Mouse (Mus musculus): Measurements from ENCODE around the gene Numbl. TPM values are rescaled to one million over a fixed set of nuclear protein-coding genes. Genes with fewer than 3 reads are reported as not detected.
A peak's percentile ranks its signal among the peaks of the same experiment; 100 is the strongest.

Gene Numbl
- polyA plus RNA-seq, 1 experiment from 2014 or later: 22.9 TPM

- H3K9ac ChIP-seq (ENCODE audit: low read length): no peak overlapping the region
- 0 out of 2 replicates have a peak, but pooled peaks cover 5% of the 10 kb centered on the region for H3K36me3 ChIP-seq (ENCODE audit: control insufficient read depth, insufficient read depth, low read length)
- H3K27ac ChIP-seq (ENCODE audit: low read depth, low read length): no peak overlapping the region
- ATAC-seq: no peak
- no peaks in the 10 kb centered on the region for H3K27me3 ChIP-seq (replicated peaks; ENCODE audit: control insufficient read depth, insufficient read depth, low read length)
- DNase-seq (ENCODE audit: low spot score): no peak
- no peak overlapping the region for H3K4me2 ChIP-seq (ENCODE audit: low read length)
- no peak overlapping the region for H3K4me3 ChIP-seq (ENCODE audit: low read depth, low read length)
- H3K9me3 ChIP-seq (replicated peaks; ENCODE audit: control insufficient read depth, low read length): no peaks in the 10 kb centered on the region
- 91% methylated on average over 22 of the region's 22 CpGs for WGBS
- peaks cover 3% of the 10 kb centered on the region; the same call in 1 of the 2 replicates for H3K4me1 ChIP-seq (ENCODE audit: control insufficient read depth, insufficient read depth, low read length)
These were observed 61.2 kb downstream of the Numbl start for GRCm38 (mm10) chr7:27319411-27319810.

- 25% methylated on average over 13 of the region's 13 CpGs for WGBS
- Histone ChIP-seq H3K27ac (ENCODE audit: low read depth, low read length) (no peak overlapping the region), H3K27me3 (replicated peaks; ENCODE audit: control insufficient read depth, insufficient read depth, low read length) (peaks cover 20% of the 10 kb centered on the region)
These were observed 64.1 kb downstream of the Numbl start for GRCm38 (mm10) chr7:27322291-27322690.

GRCm38 (mm10) chr7:27323001-27323400 lies 64.8 kb downstream of the Numbl start:
- 0 out of 2 replicates have a peak, but pooled peaks cover 5% of the 10 kb centered on the region for H3K36me3 ChIP-seq (ENCODE audit: control insufficient read depth, insufficient read depth, low read length)
- H3K4me1 ChIP-seq (ENCODE audit: control insufficient read depth, insufficient read depth, low read length): peaks cover 6% of the 10 kb centered on the region; the same call in 1 of the 2 replicates
- WGBS: 88% methylated on average over 5 of the region's 5 CpGs
- no peak overlapping the region for H3K4me2 ChIP-seq (ENCODE audit: low read length)
- no peak for ATAC-seq
- DNase-seq (ENCODE audit: low spot score): no peak
- H3K27me3 ChIP-seq (replicated peaks; ENCODE audit: control insufficient read depth, insufficient read depth, low read length): peaks cover 28% of the 10 kb centered on the region
- no peaks in the 10 kb centered on the region for H3K9me3 ChIP-seq (replicated peaks; ENCODE audit: control insufficient read depth, low read length)
- H3K9ac ChIP-seq (ENCODE audit: low read length): no peak overlapping the region
- H3K4me3 ChIP-seq (ENCODE audit: low read depth, low read length): no peak overlapping the region
- no peak overlapping the region for H3K27ac ChIP-seq (ENCODE audit: low read depth, low read length)

More at GRCm38 (mm10) chr7:27322291-27322690, 64.1 kb downstream of the Numbl start:
- Histone ChIP-seq H3K36me3 (ENCODE audit: control insufficient read depth, insufficient read depth, low read length) (0 out of 2 replicates have a peak, but pooled peaks cover 5% of the 10 kb centered on the region), H3K4me3 (ENCODE audit: low read depth, low read length) (no peak overlapping the region), H3K9ac (ENCODE audit: low read length) (no peak overlapping the region), H3K4me2 (ENCODE audit: low read length) (no peak overlapping the region), H3K9me3 (replicated peaks; ENCODE audit: control insufficient read depth, low read length) (no peaks in the 10 kb centered on the region), H3K4me1 (ENCODE audit: control insufficient read depth, insufficient read depth, low read length) (peaks cover 6% of the 10 kb centered on the region; the same call in 1 of the 2 replicates)
- ATAC-seq: no peak
- DNase-seq (ENCODE audit: low spot score): no peak

GRCm38 (mm10) chr7:27324161-27324560 lies 65.9 kb downstream of the Numbl start:
- 96% methylated on average over 11 of the region's 11 CpGs for WGBS
- peaks cover 39% of the 10 kb centered on the region for H3K27me3 ChIP-seq (replicated peaks; ENCODE audit: control insufficient read depth, insufficient read depth, low read length)

GRCm38 (mm10) chr7:27324928-27325327 lies 66.7 kb downstream of the Numbl start:
- DNase-seq (ENCODE audit: low spot score): no peak
- Histone ChIP-seq H3K4me1 (ENCODE audit: control insufficient read depth, insufficient read depth, low read length) (peaks cover 6% of the 10 kb centered on the region; the same call in 1 of the 2 replicates), H3K36me3 (ENCODE audit: control insufficient read depth, insufficient read depth, low read length) (0 out of 2 replicates have a peak, but pooled peaks cover 4% of the 10 kb centered on the region), H3K9me3 (replicated peaks; ENCODE audit: control insufficient read depth, low read length) (no peaks in the 10 kb centered on the region), H3K27ac (ENCODE audit: low read depth, low read length) (no peak overlapping the region), H3K4me2 (ENCODE audit: low read length) (no peak overlapping the region), H3K9ac (ENCODE audit: low read length) (no peak overlapping the region), H3K4me3 (ENCODE audit: low read depth, low read length) (no peak overlapping the region), H3K27me3 (replicated peaks; ENCODE audit: control insufficient read depth, insufficient read depth, low read length) (peaks cover 46% of the 10 kb centered on the region)
- WGBS: 59% methylated on average over 18 of the region's 20 CpGs
- no peak for ATAC-seq

More at GRCm38 (mm10) chr7:27324161-27324560, 65.9 kb downstream of the Numbl start:
- Histone ChIP-seq H3K4me1 (ENCODE audit: control insufficient read depth, insufficient read depth, low read length) (peaks cover 6% of the 10 kb centered on the region; the same call in 1 of the 2 replicates), H3K27ac (ENCODE audit: low read depth, low read length) (no peak overlapping the region), H3K9me3 (replicated peaks; ENCODE audit: control insufficient read depth, low read length) (no peaks in the 10 kb centered on the region), H3K4me2 (ENCODE audit: low read length) (no peak overlapping the region), H3K9ac (ENCODE audit: low read length) (no peak overlapping the region), H3K4me3 (ENCODE audit: low read depth, low read length) (no peak overlapping the region), H3K36me3 (ENCODE audit: control insufficient read depth, insufficient read depth, low read length) (0 out of 2 replicates have a peak, but pooled peaks cover 7% of the 10 kb centered on the region)
- DNase-seq (ENCODE audit: low spot score) (no peak), ATAC-seq (no peak)

- H3K4me1 ChIP-seq (ENCODE audit: control insufficient read depth, insufficient read depth, low read length): peaks cover 6% of the 10 kb centered on the region
- H3K27ac ChIP-seq (ENCODE audit: low read depth, low read length): no peak overlapping the region
- H3K27me3 ChIP-seq (replicated peaks; ENCODE audit: control insufficient read depth, insufficient read depth, low read length): peaks cover 53% of the 10 kb centered on the region
- ATAC-seq: no peak
- peak overlapping the region; percentile 19; the same call in 1 of the 2 replicates for H3K4me3 ChIP-seq (ENCODE audit: low read depth, low read length)
- H3K36me3 ChIP-seq (ENCODE audit: control insufficient read depth, insufficient read depth, low read length): 0 out of 2 replicates have a peak, but pooled peaks cover 4% of the 10 kb centered on the region
- H3K9ac ChIP-seq (ENCODE audit: low read length): peak overlapping the region; percentile 49
- 3% methylated on average over 24 of the region's 24 CpGs for WGBS
- no peaks in the 10 kb centered on the region for H3K9me3 ChIP-seq (replicated peaks; ENCODE audit: control insufficient read depth, low read length)
- peak overlapping the region; percentile 46 for H3K4me2 ChIP-seq (ENCODE audit: low read length)
- no peak for DNase-seq (ENCODE audit: low spot score)
These were observed 67.5 kb downstream of the Numbl start for GRCm38 (mm10) chr7:27325697-27326096.

- Histone ChIP-seq H3K9ac (ENCODE audit: low read length) (no peak overlapping the region), H3K4me3 (ENCODE audit: low read depth, low read length) (peak overlapping the region; percentile 19; the same call in 1 of the 2 replicates)
- 41% methylated on average over 34 of the region's 34 CpGs for WGBS
These were observed 68.1 kb downstream of the Numbl start for GRCm38 (mm10) chr7:27326101-27326880.

GRCm38 (mm10) chr7:27327500-27327899 lies 69.3 kb downstream of the Numbl start:
- H3K4me1 ChIP-seq (ENCODE audit: control insufficient read depth, insufficient read depth, low read length): peaks cover 11% of the 10 kb centered on the region
- WGBS: 93% methylated on average over 8 of the region's 8 CpGs

More at GRCm38 (mm10) chr7:27326101-27326880, 68.1 kb downstream of the Numbl start:
- Histone ChIP-seq H3K27me3 (replicated peaks; ENCODE audit: control insufficient read depth, insufficient read depth, low read length) (peaks cover 59% of the 10 kb centered on the region), H3K9me3 (replicated peaks; ENCODE audit: control insufficient read depth, low read length) (no peaks in the 10 kb centered on the region), H3K4me1 (ENCODE audit: control insufficient read depth, insufficient read depth, low read length) (peaks cover 11% of the 10 kb centered on the region), H3K36me3 (ENCODE audit: control insufficient read depth, insufficient read depth, low read length) (0 out of 2 replicates have a peak, but pooled peaks cover 4% of the 10 kb centered on the region), H3K4me2 (ENCODE audit: low read length) (peak overlapping the region; percentile 46; the same call in 1 of the 2 replicates), H3K27ac (ENCODE audit: low read depth, low read length) (no peak overlapping the region)
- no peak for ATAC-seq
- no peak for DNase-seq (ENCODE audit: low spot score)

More at GRCm38 (mm10) chr7:27327500-27327899, 69.3 kb downstream of the Numbl start:
- no peak overlapping the region for H3K4me3 ChIP-seq (ENCODE audit: low read depth, low read length)
- 0 out of 2 replicates have a peak, but pooled peaks cover 4% of the 10 kb centered on the region for H3K36me3 ChIP-seq (ENCODE audit: control insufficient read depth, insufficient read depth, low read length)
- no peak overlapping the region for H3K27ac ChIP-seq (ENCODE audit: low read depth, low read length)
- H3K9me3 ChIP-seq (replicated peaks; ENCODE audit: control insufficient read depth, low read length): no peaks in the 10 kb centered on the region
- no peak overlapping the region for H3K9ac ChIP-seq (ENCODE audit: low read length)
- ATAC-seq (no peak), DNase-seq (ENCODE audit: low spot score) (no peak)
- H3K27me3 ChIP-seq (replicated peaks; ENCODE audit: control insufficient read depth, insufficient read depth, low read length): peaks cover 71% of the 10 kb centered on the region
- no peak overlapping the region for H3K4me2 ChIP-seq (ENCODE audit: low read length)
